Mouse (Mus musculus) neural tube, embryonic 15.5 days (tissue): ENCODE data around the gene Rasl10a. TPM values are rescaled to one million over a fixed set of nuclear protein-coding genes. Genes with fewer than 3 reads are reported as not detected.

Experiments used
- ATAC-seq: fragments of 200-750 bp; cut with Nextera tagmentation; 2 replicates; pipeline ENCODE4 v1.8.0; 2017; ENCODE audit warnings: mild to moderate bottlenecking, moderate TSS enrichment, moderate library complexity; ENCODE audit not compliant: low FRiP score
- H3K27ac ChIP-seq: fragments of 300-500 bp; sonication (generic); replicated peaks from 2 replicates; pipeline ENCODE4 v1.5.1; 2015; ENCODE audit warnings: mild to moderate bottlenecking, inconsistent platforms
- H3K27me3 ChIP-seq: fragments of 300-500 bp; sonication (generic); replicated peaks from 2 replicates; pipeline ENCODE4 v1.6.1; 2015; ENCODE audit warnings: inconsistent platforms
- H3K36me3 ChIP-seq: fragments of 300-500 bp; sonication (generic); 2 replicates; pipeline ENCODE4 v1.6.1; 2015; ENCODE audit warnings: inconsistent platforms
- H3K4me1 ChIP-seq: fragments of 300-500 bp; sonication (generic); 2 replicates; pipeline ENCODE4 v1.6.1; 2015; ENCODE audit warnings: inconsistent platforms
- H3K4me2 ChIP-seq: fragments of 300-500 bp; sonication (generic); 2 replicates; pipeline ENCODE4 v1.6.1; 2015; ENCODE audit warnings: inconsistent platforms, mild to moderate bottlenecking, moderate library complexity
- H3K4me3 ChIP-seq: fragments of 300-500 bp; sonication (generic); replicated peaks from 2 replicates; pipeline ENCODE4 v1.5.1; 2015; ENCODE audit warnings: mild to moderate bottlenecking, inconsistent platforms
- H3K9ac ChIP-seq: fragments of 300-500 bp; sonication (generic); replicated peaks from 2 replicates; pipeline ENCODE4 v1.6.1; 2015; ENCODE audit warnings: mild to moderate bottlenecking, inconsistent platforms
- H3K9me3 ChIP-seq: fragments of 300-500 bp; sonication (generic); replicated peaks from 2 replicates; pipeline ENCODE4 v1.6.1; 2016; ENCODE audit warnings: inconsistent platforms
- WGBS: fragments of 180-500 bp; shearing (Covaris S2); methylation state at CpG from one replicate; pipeline ENCODE4 v1.1.7; 2015; ENCODE audit warnings: mixed read lengths; 5-methylcytosine and 5-hydroxymethylcytosine counted together
- polyA plus RNA-seq: library from polyadenylated mRNA; unstranded; fragments of >200 nt; fragmentation: Nextera tagmentation; extraction: Ambion mirVana; gene quantifications from 2 replicates; pipeline ENCODE4 v1.2.1, GENCODE M21; 2015

Rasl10a gene
- polyA plus RNA-seq, 1 experiment from 2014 or later, result 2.8 TPM

DNA sequence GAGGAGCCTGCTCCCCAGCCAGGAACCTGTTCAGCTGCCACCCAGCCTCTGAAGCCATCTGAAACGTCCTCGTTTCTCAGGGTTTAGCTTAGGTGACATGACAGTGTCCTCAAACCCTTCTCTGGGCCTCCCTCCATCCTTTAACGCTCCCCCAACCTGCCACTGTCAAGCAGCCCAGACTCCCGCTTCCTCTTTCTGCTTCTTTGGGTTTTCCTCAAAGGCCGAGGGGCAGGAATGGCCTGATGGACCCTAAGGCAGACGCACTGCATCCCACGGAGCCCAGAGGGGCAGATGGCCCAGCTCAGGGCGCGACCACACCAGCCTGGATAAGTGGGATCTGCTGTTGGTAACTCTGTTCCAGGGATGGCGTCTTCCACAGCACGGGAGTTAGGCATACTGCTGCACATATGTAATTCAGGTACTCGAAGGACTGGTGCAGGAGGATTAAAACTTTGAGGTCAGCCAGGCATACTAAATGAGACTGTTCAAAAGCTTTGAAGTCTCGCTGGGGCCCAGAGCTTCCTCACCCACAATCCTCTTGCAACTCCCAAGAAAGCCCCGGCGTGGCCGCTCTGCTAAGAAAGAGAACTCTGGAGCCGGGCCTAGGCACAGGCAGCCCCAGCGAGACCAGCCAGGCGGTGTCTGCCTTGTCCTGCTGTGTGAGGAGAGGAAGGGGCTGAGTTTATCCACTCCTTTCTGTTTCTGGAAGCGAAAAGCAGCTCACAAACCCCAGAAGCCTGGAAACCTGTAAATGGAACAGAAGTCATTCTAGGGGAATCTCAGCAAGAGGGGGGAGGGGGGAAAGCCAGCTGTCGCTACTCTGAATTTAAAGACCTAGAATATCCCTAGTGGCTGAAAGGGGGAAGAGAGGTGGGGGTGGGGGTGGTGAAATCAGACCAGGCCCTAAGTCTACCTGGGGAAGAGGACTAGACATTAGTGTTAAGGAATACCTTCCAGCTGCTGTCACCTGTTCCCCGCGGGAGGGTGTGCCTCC is 1.7 kb upstream of the Rasl10a start:
- WGBS, result 37% methylated on average over 23 of the region's 23 CpGs
- no peaks in the 10 kb centered on the region; the same call in 1 of the 2 replicates for H3K36me3 ChIP-seq
- no peak overlapping the region for H3K27ac ChIP-seq
- H3K4me3 ChIP-seq, result no peak overlapping the region
- H3K9ac ChIP-seq, result no peak overlapping the region
- no peaks in the 10 kb centered on the region for H3K9me3 ChIP-seq
- H3K4me2 ChIP-seq, result no peak overlapping the region
- peaks cover 54% of the 10 kb centered on the region for H3K27me3 ChIP-seq
- H3K4me1 ChIP-seq, result peaks cover 44% of the 10 kb centered on the region
- ATAC-seq, result no peak

- Histone ChIP-seq H3K36me3 (no peaks in the 10 kb centered on the region; the same call in 1 of the 2 replicates), H3K9ac (no peak overlapping the region), H3K27me3 (peaks cover 61% of the 10 kb centered on the region), H3K4me1 (peaks cover 52% of the 10 kb centered on the region), H3K4me3 (no peak overlapping the region), H3K27ac (no peak overlapping the region), H3K9me3 (no peaks in the 10 kb centered on the region), H3K4me2 (no peak overlapping the region)
- ATAC-seq, result no peak
- 57% methylated on average over 8 of the region's 8 CpGs for WGBS
These were observed 864 bp upstream of the Rasl10a start for GRCm38 (mm10) chr11:5057064-5057463.

DNA sequence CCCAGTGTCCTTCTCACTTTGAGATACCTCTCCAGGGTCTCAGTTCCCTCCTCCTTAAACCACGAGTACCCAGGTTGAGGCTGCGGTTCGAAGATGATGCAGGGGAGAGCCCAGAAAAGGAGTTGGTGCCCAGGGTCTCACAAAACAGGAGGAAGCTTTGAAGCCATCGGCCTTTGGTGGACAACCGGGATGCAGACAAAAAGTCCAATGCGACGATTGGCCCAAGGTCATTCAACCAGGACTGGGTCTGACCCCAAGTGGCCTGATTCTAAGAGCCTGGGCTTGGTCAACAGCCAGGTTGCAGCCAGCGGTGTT is 430 bp upstream of the Rasl10a start:
- ATAC-seq, result no peak
- Histone ChIP-seq H3K27me3 (peaks cover 66% of the 10 kb centered on the region), H3K36me3 (no peaks in the 10 kb centered on the region; the same call in 1 of the 2 replicates), H3K4me2 (peak overlapping the region; percentile 96), H3K27ac (no peak overlapping the region), H3K4me1 (peaks cover 57% of the 10 kb centered on the region), H3K9ac (peak overlapping the region; percentile 50), H3K4me3 (peak overlapping the region; percentile 47), H3K9me3 (no peaks in the 10 kb centered on the region)
- WGBS, result 18% methylated on average over 8 of the region's 8 CpGs

DNA sequence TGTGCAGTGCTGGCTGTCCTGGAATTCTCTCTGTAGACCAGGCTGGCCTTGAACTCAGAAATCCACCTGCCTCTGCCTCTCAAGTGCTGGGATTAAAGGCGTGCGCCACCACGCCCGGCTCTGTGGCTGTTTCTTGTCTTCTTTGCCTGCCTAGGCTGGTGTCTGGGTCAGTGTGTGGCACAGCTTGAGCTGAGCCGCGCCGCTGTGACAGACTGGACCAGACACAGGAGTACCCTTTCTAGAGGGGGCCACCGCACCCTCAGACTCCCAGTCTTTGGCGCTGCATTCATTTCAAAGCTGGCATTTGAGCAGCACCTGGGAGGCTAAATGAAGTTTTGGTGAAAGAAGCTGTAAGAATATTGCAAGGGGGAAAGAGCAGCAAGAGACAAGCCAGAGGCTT is 855 bp downstream of the Rasl10a start:
- Histone ChIP-seq H3K27ac (no peak overlapping the region), H3K4me1 (peaks cover 69% of the 10 kb centered on the region), H3K9ac (no peak overlapping the region), H3K4me3 (no peak overlapping the region), H3K27me3 (peaks cover 79% of the 10 kb centered on the region), H3K9me3 (no peaks in the 10 kb centered on the region), H3K4me2 (no peak overlapping the region; the same call in 1 of the 2 replicates), H3K36me3 (no peaks in the 10 kb centered on the region; the same call in 1 of the 2 replicates)
- no peak for ATAC-seq
- 40% methylated on average over 9 of the region's 9 CpGs for WGBS

DNA sequence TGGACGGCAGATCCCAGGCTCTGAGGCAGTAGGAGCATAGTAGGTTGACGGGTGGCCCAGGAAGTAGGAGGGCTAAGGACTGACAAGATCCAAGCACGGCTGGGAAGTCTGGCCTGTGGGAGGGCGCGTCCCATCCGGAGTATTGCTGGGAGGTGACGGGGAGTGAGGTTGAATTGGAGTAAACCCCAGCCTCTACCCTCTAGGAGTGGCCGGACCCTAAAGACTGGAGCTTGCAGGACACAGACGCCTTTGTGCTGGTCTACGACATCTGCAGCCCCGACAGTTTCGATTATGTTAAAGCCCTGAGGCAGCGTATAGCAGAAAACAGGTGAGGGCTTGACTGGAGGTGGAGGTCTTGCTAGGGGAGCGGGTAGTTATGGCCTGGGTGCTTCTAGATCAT is 1.3 kb downstream of the Rasl10a start:
- no peak overlapping the region for H3K4me2 ChIP-seq
- ATAC-seq, result no peak
- peaks cover 74% of the 10 kb centered on the region for H3K4me1 ChIP-seq
- H3K4me3 ChIP-seq, result no peak overlapping the region
- no peak overlapping the region for H3K27ac ChIP-seq
- peaks cover 82% of the 10 kb centered on the region for H3K27me3 ChIP-seq
- H3K36me3 ChIP-seq, result no peaks in the 10 kb centered on the region; the same call in 1 of the 2 replicates
- WGBS, result 24% methylated on average over 14 of the region's 14 CpGs
- H3K9me3 ChIP-seq, result no peaks in the 10 kb centered on the region
- H3K9ac ChIP-seq, result no peak overlapping the region

DNA sequence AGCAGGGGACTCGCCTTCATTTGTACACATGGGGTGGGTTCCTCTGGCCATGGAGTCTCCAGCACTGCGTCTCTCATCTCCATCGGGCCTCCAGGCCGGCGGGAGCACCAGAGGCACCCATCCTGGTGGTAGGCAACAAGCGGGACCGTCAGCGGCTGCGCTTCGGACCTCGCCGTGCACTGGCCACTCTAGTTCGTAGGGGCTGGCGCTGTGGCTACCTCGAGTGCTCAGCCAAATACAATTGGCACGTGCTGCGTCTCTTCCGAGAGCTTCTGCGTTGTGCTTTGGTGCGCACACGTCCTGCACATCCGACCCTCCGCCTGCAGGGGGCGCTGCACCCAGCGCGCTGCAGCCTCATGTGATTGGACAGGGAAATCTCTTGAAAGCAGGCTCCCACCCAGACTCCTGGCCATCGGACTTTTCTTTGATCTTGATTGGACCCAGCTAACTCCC is 1.8 kb downstream of the Rasl10a start:
- H3K4me1 ChIP-seq, result peaks cover 79% of the 10 kb centered on the region
- no peak overlapping the region for H3K9ac ChIP-seq
- WGBS, result 9% methylated on average over 27 of the region's 27 CpGs
- no peaks in the 10 kb centered on the region; the same call in 1 of the 2 replicates for H3K36me3 ChIP-seq
- no peak for ATAC-seq
- peaks cover 82% of the 10 kb centered on the region for H3K27me3 ChIP-seq
- H3K9me3 ChIP-seq, result no peaks in the 10 kb centered on the region
- H3K27ac ChIP-seq, result no peak overlapping the region
- no peak overlapping the region for H3K4me3 ChIP-seq
- H3K4me2 ChIP-seq, result no peak overlapping the region

DNA sequence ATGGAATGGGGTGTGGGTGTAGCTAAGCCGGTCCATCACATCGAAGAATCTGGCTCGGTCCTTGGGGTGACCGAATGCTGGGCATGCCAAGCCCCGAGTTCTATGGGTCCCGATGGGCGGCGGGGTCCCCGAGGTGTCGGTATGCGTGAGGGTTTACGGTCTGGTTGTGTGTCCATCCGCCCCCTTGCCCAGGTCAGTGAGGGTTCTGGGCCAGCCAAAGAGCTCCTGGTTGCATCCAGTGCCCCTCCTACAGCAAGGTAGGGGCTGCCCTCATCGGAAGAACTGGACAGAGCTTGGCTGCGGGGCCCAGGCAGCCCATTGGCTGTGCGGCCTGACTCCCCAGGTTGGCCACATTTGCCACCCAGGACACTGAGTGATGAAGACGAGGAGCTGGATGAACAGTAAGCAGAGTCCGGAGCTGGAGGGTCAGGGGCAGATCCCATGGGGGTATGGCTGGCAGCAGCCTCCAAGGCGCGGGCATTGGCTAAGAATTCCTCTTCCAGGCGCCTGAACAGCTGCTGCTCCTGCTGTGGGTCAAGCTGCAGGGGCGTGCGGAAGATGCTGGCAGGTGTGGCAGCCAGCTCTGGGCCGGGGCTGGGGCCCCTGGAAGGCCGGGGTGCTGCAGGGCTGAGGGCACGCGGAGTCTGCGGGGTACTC is 3.0 kb downstream of the Rasl10a start:
- H3K9me3 ChIP-seq, result no peaks in the 10 kb centered on the region
- H3K4me3 ChIP-seq, result peak overlapping the region; percentile 27; the same call in 1 of the 2 replicates
- 55% methylated on average over 28 of the region's 28 CpGs for WGBS
- peaks cover 84% of the 10 kb centered on the region for H3K4me1 ChIP-seq
- H3K36me3 ChIP-seq, result no peaks in the 10 kb centered on the region; the same call in 1 of the 2 replicates
- H3K4me2 ChIP-seq, result peak overlapping the region; percentile 95
- peaks cover 71% of the 10 kb centered on the region for H3K27me3 ChIP-seq
- ATAC-seq, result no peak
- H3K9ac ChIP-seq, result no peak overlapping the region
- H3K27ac ChIP-seq, result no peak overlapping the region

DNA sequence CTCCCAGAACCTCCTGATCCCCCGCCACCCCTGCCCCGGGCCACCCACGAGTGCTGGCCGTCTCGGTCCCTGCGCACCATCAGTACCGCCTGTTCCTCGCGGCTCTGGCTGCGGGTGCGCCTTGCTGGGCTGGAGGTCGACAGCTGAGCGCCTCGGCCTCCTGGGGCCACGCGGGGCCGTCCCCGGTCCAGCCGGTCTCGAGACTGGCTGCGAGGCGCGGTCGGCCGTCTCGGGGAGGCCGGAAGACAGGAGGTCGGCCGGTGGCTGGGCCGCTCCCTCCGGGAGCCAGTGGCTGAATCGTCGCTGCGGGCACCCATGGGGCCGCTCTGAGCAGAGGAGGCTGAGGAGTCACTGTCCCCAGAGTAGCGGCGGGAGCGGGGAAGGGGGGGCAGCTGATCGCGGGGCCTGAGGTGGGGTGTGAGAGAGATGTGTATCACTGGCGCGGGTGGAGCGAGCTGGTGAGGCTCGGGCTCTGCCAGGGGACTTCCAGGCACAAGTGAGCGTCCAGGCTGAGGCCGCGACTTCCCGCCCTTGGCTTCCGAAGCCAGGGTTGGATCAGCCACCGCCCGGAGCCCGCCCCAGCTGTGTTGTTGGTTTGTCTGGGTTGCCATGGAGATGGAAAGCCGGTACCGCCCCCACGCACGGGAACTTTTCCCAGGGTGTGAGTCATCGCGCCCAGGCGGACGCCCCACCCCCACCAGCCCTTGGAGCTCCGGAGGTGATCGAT is 3.6 kb downstream of the Rasl10a start:
- Histone ChIP-seq H3K4me2 (peak overlapping the region; percentile 95), H3K9ac (peak overlapping the region; percentile 14; the same call in 1 of the 2 replicates), H3K4me1 (peaks cover 78% of the 10 kb centered on the region), H3K4me3 (peak overlapping the region; percentile 27), H3K27me3 (peaks cover 64% of the 10 kb centered on the region), H3K9me3 (no peaks in the 10 kb centered on the region), H3K27ac (no peak overlapping the region), H3K36me3 (no peaks in the 10 kb centered on the region; the same call in 1 of the 2 replicates)
- ATAC-seq, result no peak
- 4% methylated on average over 62 of the region's 62 CpGs for WGBS

- no peaks in the 10 kb centered on the region; the same call in 1 of the 2 replicates for H3K36me3 ChIP-seq
- 20% methylated on average over 13 of the region's 13 CpGs for WGBS
- H3K9me3 ChIP-seq, result no peaks in the 10 kb centered on the region
- H3K27me3 ChIP-seq, result peaks cover 56% of the 10 kb centered on the region
- peak overlapping the region; percentile 95 for H3K4me2 ChIP-seq
- H3K27ac ChIP-seq, result no peak overlapping the region
- H3K4me3 ChIP-seq, result peak overlapping the region; percentile 27
- H3K4me1 ChIP-seq, result peaks cover 72% of the 10 kb centered on the region
- ATAC-seq, result no peak
- no peak overlapping the region; the same call in 1 of the 2 replicates for H3K9ac ChIP-seq
These were observed 4.4 kb downstream of the Rasl10a start for GRCm38 (mm10) chr11:5062326-5062725.

DNA sequence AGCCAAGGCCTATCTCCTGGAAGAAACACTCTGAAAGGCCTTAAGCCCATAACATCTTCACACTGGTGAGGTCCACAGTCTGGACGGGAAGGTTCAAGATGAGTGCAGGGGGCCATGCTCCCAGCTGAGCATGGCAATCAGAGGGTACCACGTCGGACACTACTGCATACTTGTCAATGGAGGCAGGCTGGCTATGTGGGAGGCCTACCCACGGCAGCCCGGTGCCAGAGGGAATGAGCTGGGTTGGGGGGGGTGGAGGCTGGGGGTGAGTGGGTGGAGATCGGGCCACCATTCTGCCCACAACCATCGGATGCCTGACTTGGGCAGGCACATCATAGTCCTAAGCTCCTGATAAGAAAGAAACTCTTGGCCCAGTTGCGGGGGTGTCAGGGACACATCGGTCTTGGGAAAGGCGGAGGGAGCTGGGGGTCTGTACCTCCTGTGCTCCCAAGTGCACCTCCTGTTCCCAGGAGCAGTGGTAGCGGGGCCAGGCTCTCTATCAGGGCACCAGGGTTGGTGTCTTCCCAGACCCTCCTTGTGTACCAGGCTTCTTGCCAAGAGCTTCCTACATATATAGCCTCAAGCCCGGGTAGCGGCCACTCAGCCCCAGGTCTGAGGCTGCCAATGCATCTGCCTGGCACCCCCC is 5.1 kb downstream of the Rasl10a start:
- H3K4me2 ChIP-seq, result peak overlapping the region; percentile 95
- H3K4me3 ChIP-seq, result 0 out of 2 replicates have a peak overlapping the region, but pooled peaks have one; percentile 27
- no peak overlapping the region for H3K27ac ChIP-seq
- WGBS, result 58% methylated on average over 13 of the region's 13 CpGs
- ATAC-seq, result no peak
- no peaks in the 10 kb centered on the region for H3K9me3 ChIP-seq
- peaks cover 65% of the 10 kb centered on the region for H3K4me1 ChIP-seq
- no peak overlapping the region; the same call in 1 of the 2 replicates for H3K9ac ChIP-seq
- H3K36me3 ChIP-seq, result peaks cover 5% of the 10 kb centered on the region
- peaks cover 53% of the 10 kb centered on the region for H3K27me3 ChIP-seq
